Mouse (Mus musculus) hindbrain, embryonic 16.5 days (tissue): Measurements from ENCODE around the gene 1810013L24Rik. TPM values are rescaled to one million over a fixed set of nuclear protein-coding genes. Genes with fewer than 3 reads are reported as not detected.
"Not testable (repeated sequence)": the region's sequence is repeated elsewhere in the genome, so short reads cannot be mapped to it uniquely, and the experiment has no call there.

Experiments
- ATAC-seq: fragments of 200-750 bp; cut with Nextera tagmentation; 2 replicates; pipeline ENCODE4 v1.8.0; 2017; ENCODE audit warnings: moderate TSS enrichment, moderate library complexity
- H3K27ac ChIP-seq: fragments of 300-500 bp; sonication (generic); 2 replicates; pipeline ENCODE4 v1.5.1; 2014; ENCODE audit warnings: low read depth, mild to moderate bottlenecking, control low read depth, low read length, moderate library complexity
- H3K27me3 ChIP-seq: fragments of 300-500 bp; sonication (generic); replicated peaks from 2 replicates; pipeline ENCODE4 v1.6.1; 2014; ENCODE audit warnings: low read length; ENCODE audit not compliant: control insufficient read depth, insufficient read depth
- H3K36me3 ChIP-seq: fragments of 300-500 bp; sonication (generic); 2 replicates; pipeline ENCODE4 v1.6.1; 2014; ENCODE audit warnings: mild to moderate bottlenecking, low read length, moderate library complexity, mixed read lengths; ENCODE audit not compliant: control insufficient read depth, insufficient read depth
- H3K4me1 ChIP-seq: fragments of 300-500 bp; sonication (generic); 2 replicates; pipeline ENCODE4 v1.6.1; 2014; ENCODE audit warnings: low read depth, low read length; ENCODE audit not compliant: control insufficient read depth, insufficient read depth
- H3K4me2 ChIP-seq: fragments of 300-500 bp; sonication (generic); 2 replicates; pipeline ENCODE4 v1.6.1; 2014; ENCODE audit warnings: mild to moderate bottlenecking, low read length, control low read depth, moderate library complexity
- H3K4me3 ChIP-seq: fragments of 300-500 bp; sonication (generic); 2 replicates; pipeline ENCODE4 v1.5.1; 2014; ENCODE audit warnings: mild to moderate bottlenecking, low read length, control low read depth, moderate library complexity
- H3K9ac ChIP-seq: fragments of 300-500 bp; sonication (generic); 2 replicates; pipeline ENCODE4 v1.6.1; 2014; ENCODE audit warnings: low read depth, mild to moderate bottlenecking, control low read depth, low read length, moderate library complexity
- H3K9me3 ChIP-seq: fragments of 300-500 bp; sonication (generic); 2 replicates; pipeline ENCODE4 v1.6.1; 2014; ENCODE audit warnings: mild to moderate bottlenecking, low read length, moderate library complexity; ENCODE audit not compliant: control insufficient read depth
- WGBS: fragments of 180-500 bp; shearing (Covaris S2); extraction: QIAGEN DNeasy Blood & Tissue Kit; methylation state at CpG from one replicate; pipeline ENCODE4 v1.1.7; 2014; 5-methylcytosine and 5-hydroxymethylcytosine counted together
- polyA plus RNA-seq: library from polyadenylated mRNA; unstranded; fragments of >200 nt; fragmentation: Nextera tagmentation; extraction: Ambion mirVana; gene quantifications from 2 replicates; pipeline ENCODE4 v1.2.1, GENCODE M21; 2015

1810013L24Rik gene
- polyA plus RNA-seq, 1 experiment from 2014 or later: 23.8 TPM

- H3K4me2 ChIP-seq: no peak overlapping the region
- WGBS: 90% methylated on average over 6 of the region's 6 CpGs
- no peak overlapping the region for H3K27ac ChIP-seq
- no peak for ATAC-seq
- H3K9me3 ChIP-seq: no peaks in the 10 kb centered on the region
- H3K9ac ChIP-seq: no peak overlapping the region
- H3K4me1 ChIP-seq: no peaks in the 10 kb centered on the region
- no peaks in the 10 kb centered on the region for H3K36me3 ChIP-seq
- H3K4me3 ChIP-seq: no peak overlapping the region
- no peaks in the 10 kb centered on the region for H3K27me3 ChIP-seq
These were observed 41.5 kb downstream of the 1810013L24Rik start for GRCm38 (mm10) chr16:8871376-8871775.

- Histone ChIP-seq H3K4me2 (no peak overlapping the region), H3K36me3 (no peaks in the 10 kb centered on the region), H3K27me3 (no peaks in the 10 kb centered on the region), H3K9me3 (no peaks in the 10 kb centered on the region), H3K4me1 (no peaks in the 10 kb centered on the region), H3K9ac (no peak overlapping the region), H3K4me3 (no peak overlapping the region), H3K27ac (no peak overlapping the region)
- no peak for ATAC-seq
- WGBS: 55% methylated on average over 5 of the region's 5 CpGs
These were observed 42.1 kb downstream of the 1810013L24Rik start for GRCm38 (mm10) chr16:8872019-8872418.

- no peak overlapping the region for H3K4me2 ChIP-seq
These were observed 42.6 kb downstream of the 1810013L24Rik start for GRCm38 (mm10) chr16:8872486-8872885.

GRCm38 (mm10) chr16:8880076-8880475 lies 50.2 kb downstream of the 1810013L24Rik start:
- no peaks in the 10 kb centered on the region for H3K27me3 ChIP-seq
- H3K4me3 ChIP-seq: no peak overlapping the region
- no peaks in the 10 kb centered on the region for H3K9me3 ChIP-seq
- no peak overlapping the region for H3K27ac ChIP-seq
- ATAC-seq: no peak
- H3K4me1 ChIP-seq: no peaks in the 10 kb centered on the region
- H3K36me3 ChIP-seq: no peaks in the 10 kb centered on the region
- 21% methylated on average over 5 of the region's 5 CpGs for WGBS
- H3K9ac ChIP-seq: no peak overlapping the region
- H3K4me2 ChIP-seq: no peak overlapping the region

More at GRCm38 (mm10) chr16:8872486-8872885, 42.6 kb downstream of the 1810013L24Rik start:
- 74% methylated on average over 3 of the region's 3 CpGs for WGBS
- Histone ChIP-seq H3K27ac (no peak overlapping the region), H3K36me3 (no peaks in the 10 kb centered on the region), H3K9ac (no peak overlapping the region), H3K27me3 (no peaks in the 10 kb centered on the region), H3K4me1 (no peaks in the 10 kb centered on the region), H3K4me3 (no peak overlapping the region), H3K9me3 (no peaks in the 10 kb centered on the region)
- no peak for ATAC-seq

GRCm38 (mm10) chr16:8883674-8884241 lies 53.9 kb downstream of the 1810013L24Rik start:
- Histone ChIP-seq H3K27ac (peak overlapping the region; percentile 32; the same call in 1 of the 2 replicates), H3K27me3 (no peaks in the 10 kb centered on the region), H3K36me3 (no peaks in the 10 kb centered on the region), H3K4me3 (no peak overlapping the region), H3K9me3 (no peaks in the 10 kb centered on the region), H3K4me2 (no peak overlapping the region), H3K4me1 (no peaks in the 10 kb centered on the region), H3K9ac (peak overlapping the region; percentile 23; the same call in 1 of the 2 replicates)
- WGBS: 38% methylated on average over 11 of the region's 11 CpGs
- peak; percentile 73 for ATAC-seq

GRCm38 (mm10) chr16:8894214-8894613 lies 64.3 kb downstream of the 1810013L24Rik start:
- not testable (repeated sequence) for H3K4me1 ChIP-seq, H3K27ac ChIP-seq, ATAC-seq, H3K9ac ChIP-seq, H3K36me3 ChIP-seq, H3K4me2 ChIP-seq, H3K4me3 ChIP-seq, H3K9me3 ChIP-seq, H3K27me3 ChIP-seq
- WGBS: 54% methylated on average over 4 of the region's 4 CpGs

GRCm38 (mm10) chr16:8895301-8895700 lies 65.4 kb downstream of the 1810013L24Rik start:
- H3K4me2 ChIP-seq: no peak overlapping the region
- H3K27ac ChIP-seq: no peak overlapping the region
- H3K4me3 ChIP-seq: no peak overlapping the region
- no peak for ATAC-seq
- H3K9me3 ChIP-seq: no peaks in the 10 kb centered on the region
- H3K4me1 ChIP-seq: no peaks in the 10 kb centered on the region
- no peak overlapping the region for H3K9ac ChIP-seq
- no peaks in the 10 kb centered on the region for H3K27me3 ChIP-seq
- no peaks in the 10 kb centered on the region for H3K36me3 ChIP-seq
- WGBS: 98% methylated on average over 4 of the region's 4 CpGs

GRCm38 (mm10) chr16:8906115-8906514 lies 76.2 kb downstream of the 1810013L24Rik start:
- 29% methylated on average over 2 of the region's 2 CpGs for WGBS
- H3K4me3 ChIP-seq, H3K4me2 ChIP-seq, H3K27ac ChIP-seq, ATAC-seq, H3K9ac ChIP-seq, H3K27me3 ChIP-seq, H3K36me3 ChIP-seq, H3K4me1 ChIP-seq, H3K9me3 ChIP-seq: not testable (repeated sequence)
